Mouse (Mus musculus): ENCODE results near the gene Rptor.

The Rptor gene

GRCm38 (mm10) chr11:119687966-119688365 is 85.3 kb downstream of the Rptor start:
- peak in 1 of 2 experiments; percentile 43 for DNase-seq (ENCODE audit: low spot score in 2 of 2)

- no peak for DNase-seq (ENCODE audit: low spot score in 2 of 2)
These were observed 87.2 kb downstream of the Rptor start for GRCm38 (mm10) chr11:119689936-119690335.

GRCm38 (mm10) chr11:119692196-119692910 is 89.6 kb downstream of the Rptor start:
- no peak for DNase-seq (ENCODE audit: low spot score in 2 of 2)

- no peak for DNase-seq (ENCODE audit: low spot score in 2 of 2)
These were observed 90.2 kb downstream of the Rptor start for GRCm38 (mm10) chr11:119692911-119693261.

- no peak for DNase-seq (ENCODE audit: low spot score in 2 of 2)
These were observed 91.6 kb downstream of the Rptor start for GRCm38 (mm10) chr11:119694146-119694860.

- DNase-seq (ENCODE audit: low spot score in 2 of 2) = no peak
These were observed 93.7 kb downstream of the Rptor start for GRCm38 (mm10) chr11:119696401-119696800.

GRCm38 (mm10) chr11:119705381-119706066 is 102.8 kb downstream of the Rptor start:
- DNase-seq (ENCODE audit: low spot score in 2 of 2) = no peak

- no peak for DNase-seq (ENCODE audit: low spot score in 2 of 2)
These were observed 104.6 kb downstream of the Rptor start for GRCm38 (mm10) chr11:119707259-119707658.

- no peak for DNase-seq (ENCODE audit: low spot score in 2 of 2)
These were observed 106.5 kb downstream of the Rptor start for GRCm38 (mm10) chr11:119709239-119709638.

GRCm38 (mm10) chr11:119710338-119710737 is 107.6 kb downstream of the Rptor start:
- no peak for DNase-seq (ENCODE audit: low spot score in 2 of 2)

- no peak for DNase-seq (ENCODE audit: low spot score in 2 of 2)
These were observed 108.1 kb downstream of the Rptor start for GRCm38 (mm10) chr11:119710822-119711221.

GRCm38 (mm10) chr11:119715437-119715836 is 112.7 kb downstream of the Rptor start:
- no peak for DNase-seq (ENCODE audit: low spot score in 2 of 2)

- DNase-seq (ENCODE audit: low spot score in 2 of 2) = no peak
These were observed 113.3 kb downstream of the Rptor start for GRCm38 (mm10) chr11:119715841-119716596.

- no peak for DNase-seq (ENCODE audit: low spot score in 2 of 2)
These were observed 115.4 kb downstream of the Rptor start for GRCm38 (mm10) chr11:119718115-119718514.

- DNase-seq (ENCODE audit: low spot score in 2 of 2) = no peak
These were observed 117.7 kb downstream of the Rptor start for GRCm38 (mm10) chr11:119720101-119721048.

- DNase-seq (ENCODE audit: low spot score in 2 of 2) = no peak
These were observed 122.0 kb downstream of the Rptor start for GRCm38 (mm10) chr11:119724709-119725108.

GRCm38 (mm10) chr11:119731382-119731781 is 128.7 kb downstream of the Rptor start:
- no peak for DNase-seq (ENCODE audit: low spot score in 2 of 2)

- DNase-seq (ENCODE audit: low spot score in 2 of 2) = no peak
These were observed 129.7 kb downstream of the Rptor start for GRCm38 (mm10) chr11:119732362-119732761.

GRCm38 (mm10) chr11:119732961-119733656 is 130.4 kb downstream of the Rptor start:
- DNase-seq (ENCODE audit: low spot score in 2 of 2) = no peak

GRCm38 (mm10) chr11:119733657-119733990 is 130.9 kb downstream of the Rptor start:
- DNase-seq (ENCODE audit: low spot score in 2 of 2) = no peak

Measured in right cerebral cortex, postnatal 10 days (tissue).